Mouse (Mus musculus): Measurements from ENCODE around the gene Tmsb10. TPM values are rescaled to one million over a fixed set of nuclear protein-coding genes. Genes with fewer than 3 reads are reported as not detected.

The Tmsb10 gene
- total RNA-seq, 4 experiments from 2014 or later = 69.4 to 102 (median 73.2) TPM

GRCm38 (mm10) chr6:72956199-72957092, 2.1 kb downstream of the Tmsb10 start:
- DNase-seq (ENCODE audit: low spot score) = peak; percentile 48

DNA sequence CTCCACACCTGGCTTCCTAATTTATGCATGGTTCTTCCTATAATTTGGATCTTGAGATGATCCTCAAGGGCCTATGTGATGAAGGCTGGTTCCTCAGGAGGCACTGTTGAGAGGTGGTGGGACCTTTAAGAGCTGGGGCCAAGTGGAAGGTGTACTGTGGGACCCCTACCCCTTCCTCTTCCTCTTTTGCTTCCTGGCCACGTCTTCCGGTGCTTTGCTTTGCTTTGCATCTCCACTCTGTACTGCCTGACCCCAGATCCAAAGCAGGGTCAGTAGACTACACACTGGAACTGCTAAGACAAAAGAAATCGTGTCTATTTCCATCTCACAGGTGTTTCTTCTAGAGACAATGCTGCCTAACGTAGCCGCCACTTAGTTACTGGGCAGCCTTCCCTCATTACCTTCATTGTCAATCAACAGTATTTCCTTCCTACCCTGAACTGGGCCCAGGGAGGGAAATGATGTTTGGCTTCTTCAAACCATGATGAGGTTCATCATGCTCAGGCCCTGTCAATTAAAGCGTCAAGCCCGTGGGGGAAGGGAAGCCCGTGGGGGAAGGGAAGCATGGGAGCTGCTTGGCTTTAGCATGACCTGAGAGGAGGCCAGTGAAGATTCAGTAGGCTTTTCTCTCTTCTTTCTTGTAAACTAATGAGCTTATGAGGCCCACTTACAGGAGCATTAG, 2.9 kb downstream of the Tmsb10 start:
- no peak for DNase-seq (ENCODE audit: low spot score)

- DNase-seq (ENCODE audit: low spot score) = no peak
Observed at GRCm38 (mm10) chr6:72954786-72955185, 3.8 kb downstream of the Tmsb10 start.

DNA sequence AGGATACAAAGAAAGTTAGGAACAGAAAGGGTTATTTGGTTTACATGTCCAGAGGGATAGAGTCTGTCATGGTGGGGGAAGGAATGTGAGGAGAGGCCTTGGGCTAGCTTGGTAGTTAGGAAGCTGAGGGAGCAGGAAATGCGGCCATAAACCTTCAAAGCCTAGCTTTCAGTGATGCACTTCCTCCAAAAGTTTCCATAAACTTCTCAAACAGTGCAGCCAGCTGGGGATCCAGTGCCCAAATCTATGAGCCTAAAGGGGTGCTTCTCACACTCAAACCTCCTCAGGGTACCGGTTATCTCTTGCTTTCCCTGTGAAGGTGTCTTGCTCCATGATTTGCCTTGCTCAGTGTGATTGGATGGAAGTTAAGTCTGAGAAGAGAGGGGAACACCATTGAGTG, 5.6 kb downstream of the Tmsb10 start:
- no peak for DNase-seq (ENCODE audit: low spot score)

DNA sequence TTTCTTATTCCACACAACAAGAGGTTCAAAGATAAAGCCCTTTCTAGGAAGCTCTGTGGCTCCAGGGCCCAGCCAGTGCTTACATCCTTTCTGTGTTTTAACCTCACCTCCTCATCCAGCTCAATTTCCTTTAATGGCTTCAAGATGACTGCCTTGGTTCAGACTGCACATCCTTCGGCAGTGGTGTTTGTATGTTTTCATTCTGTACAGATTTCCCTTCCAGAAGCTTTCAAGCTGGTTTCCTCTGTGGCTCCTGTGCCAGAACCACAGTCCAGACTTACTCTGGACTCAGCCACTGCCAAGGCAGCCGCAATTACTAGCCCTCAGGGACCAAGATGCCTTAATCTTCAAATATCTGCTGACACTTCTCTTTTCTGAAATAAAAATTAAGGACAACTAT, 6.3 kb downstream of the Tmsb10 start:
- no peak for DNase-seq (ENCODE audit: low spot score)

GRCm38 (mm10) chr6:72949161-72949756, 9.3 kb downstream of the Tmsb10 start:
- DNase-seq (ENCODE audit: low spot score) = no peak

DNA sequence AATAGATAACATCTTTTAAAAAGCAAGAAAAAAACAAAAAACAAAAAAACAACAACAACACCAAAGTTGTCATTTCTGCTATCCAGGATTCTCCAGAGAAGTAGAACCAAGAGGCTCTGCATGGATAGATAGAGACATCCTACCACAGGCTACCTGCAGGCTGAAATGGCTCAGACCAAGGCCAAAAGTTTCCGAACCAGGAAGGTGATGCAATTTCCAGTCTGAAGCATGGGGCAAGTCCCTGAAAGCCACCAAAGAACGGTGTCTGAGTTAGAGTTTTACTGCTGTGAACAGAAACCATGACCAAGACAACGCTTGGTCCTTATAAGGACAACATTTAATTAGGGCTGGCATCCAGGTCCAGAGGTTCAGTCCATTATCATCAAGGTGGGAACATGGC, 10.2 kb downstream of the Tmsb10 start:
- DNase-seq (ENCODE audit: low spot score) = no peak

DNA sequence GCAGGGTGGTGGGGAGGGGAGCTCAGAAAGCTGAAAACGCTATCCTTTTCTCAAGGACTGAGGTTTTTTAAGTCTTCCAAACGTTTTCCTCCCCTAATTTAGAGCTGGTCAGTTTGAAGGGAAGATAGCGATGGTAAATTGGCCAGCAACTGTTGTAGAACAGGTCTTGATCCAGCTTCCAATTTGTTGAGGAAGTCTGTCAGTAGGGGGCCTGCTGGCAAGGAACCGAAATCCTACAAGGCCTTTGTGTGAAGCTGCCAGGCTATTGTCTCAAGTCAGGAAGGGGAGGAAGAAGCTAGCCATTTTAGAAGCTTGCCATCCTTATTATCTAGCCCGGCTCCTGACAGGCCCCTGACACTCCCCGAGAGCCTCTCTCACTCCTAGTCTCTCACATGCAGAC, 10.6 kb downstream of the Tmsb10 start:
- no peak for DNase-seq (ENCODE audit: low spot score)

GRCm38 (mm10) chr6:72940493-72940892, 18.1 kb downstream of the Tmsb10 start:
- peak; percentile 77 for DNase-seq (ENCODE audit: low spot score)

GRCm38 (mm10) chr6:72937859-72938258, 20.7 kb downstream of the Tmsb10 start:
- DNase-seq (ENCODE audit: low spot score) = no peak

- DNase-seq (ENCODE audit: low spot score) = no peak
Observed at GRCm38 (mm10) chr6:72937430-72937829, 21.1 kb downstream of the Tmsb10 start.

GRCm38 (mm10) chr6:72932955-72933354, 25.6 kb downstream of the Tmsb10 start:
- DNase-seq (ENCODE audit: low spot score) = no peak

DNA sequence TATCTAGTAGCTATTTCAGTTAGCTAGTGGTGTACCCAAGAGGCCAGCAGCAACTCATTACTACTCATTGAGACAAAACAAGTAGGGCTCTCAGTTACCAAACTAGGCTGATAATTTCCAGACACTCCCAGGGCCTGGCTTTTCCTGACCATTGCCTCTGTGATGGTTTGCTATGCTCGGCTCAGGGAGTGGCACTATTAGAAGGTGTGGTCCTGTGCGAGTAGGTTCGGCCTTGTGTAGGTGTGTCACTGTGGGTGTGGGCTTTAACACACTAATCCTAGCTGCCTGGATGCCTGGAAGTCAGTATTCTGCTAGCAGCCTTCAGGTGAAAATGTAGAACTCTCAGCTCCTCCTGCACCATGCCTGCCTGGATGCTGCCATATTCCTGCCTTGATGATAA, 27.0 kb downstream of the Tmsb10 start:
- DNase-seq (ENCODE audit: low spot score) = no peak

DNA sequence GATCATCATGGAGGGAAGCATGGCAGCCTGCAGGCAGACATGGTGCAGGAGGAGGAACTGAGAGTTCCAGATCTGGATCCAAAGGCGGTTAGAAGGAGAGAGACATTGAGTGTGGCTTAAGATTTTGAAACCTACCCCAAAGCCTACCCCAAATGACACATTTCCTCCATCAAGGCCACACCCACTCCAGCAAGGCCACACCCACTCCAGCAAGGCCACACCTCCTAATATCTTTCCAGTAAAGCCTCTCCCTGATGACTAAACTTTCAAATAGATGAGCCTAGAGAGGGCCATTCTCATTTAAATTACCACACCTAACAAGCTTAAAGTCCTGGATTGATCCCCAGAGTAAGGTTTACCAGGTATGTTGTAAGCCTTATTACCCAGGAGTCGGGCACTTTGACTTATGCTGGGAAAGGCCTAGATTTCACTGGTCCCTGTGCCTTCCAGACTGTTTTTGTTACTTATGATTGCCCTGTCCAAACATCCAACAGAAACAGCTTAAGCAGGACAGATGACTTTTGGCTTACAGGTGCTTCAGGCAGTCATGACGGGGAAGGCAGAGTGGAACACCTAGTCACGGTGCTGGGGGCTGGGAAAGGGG, 28.7 kb downstream of the Tmsb10 start:
- DNase-seq (ENCODE audit: low spot score) = no peak

- DNase-seq (ENCODE audit: low spot score) = peak; percentile 70
Observed at GRCm38 (mm10) chr6:72926755-72927482, 31.6 kb downstream of the Tmsb10 start.

DNA sequence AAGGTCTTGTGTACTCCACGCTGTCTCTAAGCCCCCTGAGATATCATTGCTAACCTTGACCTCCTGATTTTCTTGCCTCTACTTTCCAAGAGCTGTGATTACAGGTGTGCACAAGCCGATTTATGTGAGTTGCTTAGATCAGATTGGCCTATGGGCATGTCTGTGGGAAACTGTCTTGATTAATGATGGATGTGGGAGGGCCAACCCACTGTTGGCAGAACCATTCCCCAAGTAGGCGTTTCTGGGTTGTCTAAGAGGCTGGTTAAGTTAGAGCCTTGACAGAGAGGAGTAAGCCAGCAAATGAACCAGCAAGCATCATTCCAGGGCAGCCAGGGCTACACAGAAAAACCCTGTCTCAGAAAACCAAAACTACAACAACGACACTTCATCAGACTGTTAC, 32.5 kb downstream of the Tmsb10 start:
- no peak for DNase-seq (ENCODE audit: low spot score)

DNA sequence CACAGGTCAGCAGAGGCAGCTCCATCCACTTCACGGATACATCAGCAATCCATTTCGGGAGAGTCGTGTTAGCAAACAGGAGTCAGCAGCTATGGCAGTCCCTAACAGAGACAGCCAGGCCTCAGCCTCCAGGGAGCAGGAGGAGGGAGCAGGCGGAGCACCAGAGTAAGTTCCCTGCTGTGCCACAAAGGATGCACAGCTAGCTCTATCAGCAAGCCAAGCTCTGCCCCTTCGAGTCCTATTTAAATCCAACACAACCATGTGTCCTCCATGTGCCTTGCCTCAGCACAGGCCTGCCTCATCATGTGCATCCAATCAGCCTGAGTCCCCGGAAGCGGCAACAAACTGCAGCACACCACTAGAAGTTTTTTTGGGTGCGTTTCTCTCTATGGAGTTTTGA, 35.2 kb downstream of the Tmsb10 start:
- DNase-seq (ENCODE audit: low spot score) = no peak

DNA sequence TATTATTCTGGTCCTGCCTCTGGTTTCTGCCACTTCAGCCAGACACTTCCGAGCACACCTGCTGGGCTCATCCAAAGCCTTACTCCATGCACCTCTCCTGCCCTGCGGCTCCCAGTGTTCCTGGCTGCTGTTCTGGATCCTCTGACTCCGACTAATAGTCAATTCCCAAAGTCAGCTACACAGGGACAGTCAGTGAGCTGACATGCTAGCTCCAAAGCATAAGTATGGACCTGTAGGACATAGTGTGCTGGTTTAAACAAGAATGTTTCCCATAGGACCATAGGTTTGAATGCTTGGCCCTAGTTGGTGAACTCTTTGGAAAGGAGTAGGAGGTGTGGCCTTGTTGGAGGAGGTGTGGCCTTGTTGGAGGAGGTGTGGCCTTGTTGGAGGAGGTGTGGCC, 37.5 kb downstream of the Tmsb10 start:
- no peak for DNase-seq (ENCODE audit: low spot score)

DNA sequence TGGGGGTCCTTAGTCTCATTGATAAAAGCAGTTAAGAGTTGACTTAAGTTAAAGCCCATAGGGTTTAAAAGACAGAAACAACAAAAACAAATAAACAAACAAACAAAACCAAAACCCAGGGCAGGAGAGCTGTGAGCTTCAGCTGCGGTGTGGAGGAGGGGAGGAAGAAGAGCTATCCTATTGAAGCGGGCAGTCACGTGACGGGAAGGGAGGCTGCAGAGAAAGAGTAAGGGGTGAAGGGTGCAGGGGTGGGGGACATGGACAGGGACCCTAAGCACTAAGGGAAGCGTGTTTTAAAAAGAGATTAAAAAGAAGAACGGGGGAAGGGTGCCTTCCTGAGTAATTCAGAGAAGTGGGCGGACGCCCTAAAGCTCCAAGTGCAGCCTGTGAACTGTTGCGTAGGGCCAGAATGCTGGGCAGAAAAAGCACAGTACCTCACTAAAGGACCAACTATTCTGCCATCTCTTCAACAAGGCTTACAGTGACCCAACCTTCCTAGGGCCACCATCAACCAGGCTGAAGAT, 40.0 kb downstream of the Tmsb10 start:
- no peak for DNase-seq (ENCODE audit: low spot score)

DNA sequence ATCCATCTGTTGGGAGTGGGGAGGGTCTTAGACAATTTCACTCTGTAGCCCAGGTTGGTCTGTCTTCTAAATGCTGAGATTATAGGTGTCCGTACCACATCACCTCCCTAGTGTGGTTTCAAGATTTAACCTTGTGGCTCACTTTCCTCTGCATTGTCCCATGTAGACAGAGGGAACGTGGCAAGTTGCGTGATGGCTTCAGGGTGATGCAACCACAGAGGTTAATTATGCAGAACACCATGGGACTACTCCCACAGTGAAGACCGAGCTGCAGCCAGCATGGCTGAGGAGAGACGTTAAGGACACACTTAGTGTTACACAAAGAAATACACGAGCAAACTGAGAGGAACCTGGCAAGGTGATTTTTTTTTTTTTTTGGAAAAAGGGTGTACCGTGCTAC, 42.2 kb downstream of the Tmsb10 start:
- DNase-seq (ENCODE audit: low spot score) = no peak

- no peak for DNase-seq (ENCODE audit: low spot score)
Observed at GRCm38 (mm10) chr6:72914087-72914749, 44.3 kb downstream of the Tmsb10 start.
